ENCODE assay signal across 15 mouse cellular contexts in the genomic region with DNA sequence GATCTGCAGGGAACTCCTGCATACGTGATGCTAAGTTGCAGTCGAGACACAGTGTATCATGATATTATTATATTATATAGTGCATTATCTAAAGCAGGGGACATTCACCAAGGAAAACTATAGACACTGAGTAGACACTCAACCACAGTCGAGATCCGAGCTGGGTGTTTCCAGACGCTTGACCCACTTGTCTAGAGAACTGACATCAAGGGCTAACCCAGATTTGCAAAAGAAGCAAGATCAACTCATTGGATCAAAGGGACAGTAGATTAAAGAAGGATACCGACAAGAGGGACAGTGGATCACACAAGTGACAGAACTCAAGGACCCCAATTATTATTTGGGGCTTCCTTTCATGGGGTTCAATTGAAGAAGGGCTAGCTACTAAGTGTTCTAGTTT.
"Had no signal": no experiment of that assay in that cellular context is flagged by ENCODE, and none has a peak within 500 bp of the region (broad histone marks: within the 10 kb centered on the region; RNA-seq: fewer than 3 reads in every experiment).

No protein-coding gene starts in this region.

- H3K4me3 ChIP-seq: neural tube, embryonic 15.5 days; stomach, embryonic 15.5 days had no signal

- H3K27me3 ChIP-seq: stomach, embryonic 15.5 days had no signal

- H3K27ac ChIP-seq: neural tube, embryonic 15.5 days; stomach, embryonic 15.5 days; stomach, postnatal 0 days had no signal

- H3K4me2 ChIP-seq: neural tube, embryonic 15.5 days; stomach, embryonic 15.5 days had no signal

- H3K9me3 ChIP-seq: neural tube, embryonic 15.5 days; stomach, embryonic 15.5 days had no signal

- DNase-seq: retina, postnatal 1 day; right cerebral cortex, adult 18-20 months; right cerebral cortex, postnatal 14 days; right cerebral cortex, postnatal 25 days; right cerebral cortex, postnatal 4 days; spleen, adult 18-20 months; thymus, adult 18-20 months; thymus, adult 2 months; thymus, postnatal 14 days; thymus, postnatal 25 days; thymus, postnatal 36 days; thymus, postnatal 4 days had no signal

- H3K36me3 ChIP-seq: neural tube, embryonic 15.5 days; stomach, embryonic 15.5 days had no signal

- H3K9ac ChIP-seq: neural tube, embryonic 15.5 days; stomach, embryonic 15.5 days had no signal
